ENCODE assay signal across 26 mouse cellular contexts in genomic region chr2:112445511-112445910, GRCm38 (mm10). TPM values are rescaled to one million over a fixed set of nuclear protein-coding genes. Genes with fewer than 3 reads are reported as not detected.
DNase-seq lines count a peak whose midpoint lies in the region; ATAC-seq and TF ChIP-seq lines count a peak whose summit lies in the region.
"Had no signal": no experiment of that assay in that cellular context is flagged by ENCODE, and none has a peak within 500 bp of the region (broad histone marks: within the 10 kb centered on the region; RNA-seq: fewer than 3 reads in every experiment).

No protein-coding gene starts in this region.

- CTCF ChIA-PET in Patski (lab: Charles Lee) = no interaction called here

- no peak overlapping the region for H3K4me3 ChIP-seq in myocyte
- no peak overlapping the region for H3K4me3 ChIP-seq in forebrain, embryonic 14.5 days (ENCODE audit: low read depth, low read length)
- H3K4me3 ChIP-seq: embryonic facial prominence, embryonic 13.5 days; embryonic facial prominence, embryonic 15.5 days; erythroblast, embryonic 14.5 days; forebrain, embryonic 13.5 days had no signal

- peak overlapping the region; percentile 81 for H3K4me2 ChIP-seq in myocyte (ENCODE audit: low read depth)
- H3K4me2 ChIP-seq in forebrain, embryonic 14.5 days (ENCODE audit: low read length) = no peak overlapping the region
- H3K4me2 ChIP-seq: embryonic facial prominence, embryonic 13.5 days; embryonic facial prominence, embryonic 15.5 days; forebrain, embryonic 13.5 days had no signal

- no peaks in the 10 kb centered on the region for H3K79me2 ChIP-seq in myocyte (ENCODE audit: control insufficient read depth, insufficient read depth)

- H3K4me1 ChIP-seq in forebrain, embryonic 14.5 days (ENCODE audit: control insufficient read depth, insufficient read depth, low read length) = no peaks in the 10 kb centered on the region
- H3K4me1 ChIP-seq: embryonic facial prominence, embryonic 13.5 days; embryonic facial prominence, embryonic 15.5 days; forebrain, embryonic 13.5 days had no signal

- H3K27me3 ChIP-seq in Patski (no peaks in the 10 kb centered on the region), myocyte (ENCODE audit: control insufficient read depth, insufficient read depth, insufficient read length) (no peaks in the 10 kb centered on the region)
- no peaks in the 10 kb centered on the region for H3K27me3 ChIP-seq in forebrain, embryonic 14.5 days (replicated peaks; ENCODE audit: control insufficient read depth, insufficient read depth, low read length)
- H3K27me3 ChIP-seq: CH12.LX; embryonic facial prominence, embryonic 13.5 days; embryonic facial prominence, embryonic 15.5 days; forebrain, embryonic 13.5 days had no signal

- no peaks in the 10 kb centered on the region for H3K9me3 ChIP-seq in forebrain, embryonic 14.5 days (replicated peaks; ENCODE audit: control insufficient read depth, low read length)
- H3K9me3 ChIP-seq: embryonic facial prominence, embryonic 13.5 days; embryonic facial prominence, embryonic 15.5 days; forebrain, embryonic 13.5 days; G1E had no signal

- H3K9ac ChIP-seq in forebrain, embryonic 14.5 days (ENCODE audit: low read length) = no peak overlapping the region
- H3K9ac ChIP-seq: embryonic facial prominence, embryonic 13.5 days; embryonic facial prominence, embryonic 15.5 days; forebrain, embryonic 13.5 days had no signal

- no peak for TF ChIP-seq CTCF in Patski (IDR thresholded peaks at IDR 0.05)

- no peak overlapping the region for H3ac ChIP-seq in myocyte (ENCODE audit: control insufficient read depth, insufficient read length)

- in situ Hi-C loops in Patski (cut with MboI; ENCODE audit: low pct_unique_long_range_greater_than_20kb) = loop anchor here (10.0 kb wide), 1 partner anchor 51 kb away; no protein-coding TSS in a partner anchor

- ATAC-seq in Patski = peak; percentile 19
- no peak for ATAC-seq in forebrain, embryonic 14.5 days
- ATAC-seq: CD4-positive, CD25-positive, alpha-beta regulatory T cell, adult 4 months; forebrain, embryonic 13.5 days; forebrain, embryonic 16.5 days had no signal

- DNase-seq in 3T3-L1 (ENCODE audit: low read depth, low spot score) = peak; percentile 79
- DNase-seq in Muller cell, postnatal 12 days (ENCODE audit: inconsistent ontology term) = peak; percentile 99
- peak; percentile 47 for DNase-seq in Patski (ENCODE audit: low read depth, low spot score)
- DNase-seq in forebrain, embryonic 14.5 days (ENCODE audit: low spot score) = no peak
- DNase-seq in cerebellum, adult 11-12 months = no peak
- DNase-seq in ovary, postnatal 10 days (ENCODE audit: low spot score) = no peak
- DNase-seq in kidney, postnatal 14 days = no peak
- DNase-seq: adrenal gland, adult 2 months; adrenal gland, postnatal 10 days; adrenal gland, postnatal 36 days; cerebellum, adult 18-20 months; cerebellum, adult 8-10 months; cerebellum, adult 9-11 months; cerebellum, postnatal 14 days; cerebellum, postnatal 36 days; embryo, embryonic 11 days had no signal

- no peak for TF ChIP-seq POLR2A in myocyte (IDR thresholded peaks at IDR 0.05; ENCODE audit: insufficient read length, low read depth)

- POLR2A ChIA-PET in Patski (lab: Charles Lee) = no interaction called here

- H3K36me3 ChIP-seq in myocyte (ENCODE audit: control insufficient read depth, insufficient read depth) = no peaks in the 10 kb centered on the region
- H3K36me3 ChIP-seq in forebrain, embryonic 14.5 days (ENCODE audit: control insufficient read depth, insufficient read depth, low read length) = no peaks in the 10 kb centered on the region
- H3K36me3 ChIP-seq: embryonic facial prominence, embryonic 13.5 days; embryonic facial prominence, embryonic 15.5 days; G1E had no signal

- H3K27ac ChIP-seq in forebrain, embryonic 14.5 days (ENCODE audit: low read depth, low read length) = no peak overlapping the region
- H3K27ac ChIP-seq: embryonic facial prominence, embryonic 13.5 days; embryonic facial prominence, embryonic 15.5 days; forebrain, embryonic 13.5 days had no signal

TF ChIP-seq in myocyte, 11 proteins besides CTCF, POLR2A, EP300 and RAD21:
- TF ChIP-seq TCF3 (IDR thresholded peaks at IDR 0.05; ENCODE audit: insufficient read length, low read depth) (no peak), CEBPB (IDR thresholded peaks at IDR 0.05; ENCODE audit: insufficient read depth, poor library complexity, severe bottlenecking) (0 out of 2 replicates have a peak, but pooled peaks have one; percentile 29), MYOG (IDR thresholded peaks at IDR 0.05; ENCODE audit: control insufficient read depth in 1 of 3, insufficient read depth in 1 of 3, insufficient read length in 2 of 3, low read depth in 2 of 3) (peak in 1 of 3 experiments; percentile 14)

RNA-seq across cellular contexts. Expression of gene Emc7, which starts 9.3 kb away (rescaled TPM):
- 25.8 TPM for polyA plus RNA-seq in Patski (2021)
- 19.8 TPM for polyA plus RNA-seq in myocyte (2012; fragmentation: generic; extraction: Trizol)
- 15.2 and 15.3 TPM in 2 replicates for polyA plus RNA-seq in forebrain, embryonic 14.5 days (2014; fragmentation: Nextera tagmentation; extraction: Ambion mirVana)

RNA-seq across cellular contexts. Expression of gene Chrm5, which starts 35.1 kb away (rescaled TPM):
- polyA plus RNA-seq in Patski (2021) = not detected
- not detected for polyA plus RNA-seq in myocyte (2012; fragmentation: generic; extraction: Trizol)
- polyA plus RNA-seq in forebrain, embryonic 14.5 days (2014; fragmentation: Nextera tagmentation; extraction: Ambion mirVana) = 0.42 and 0.49 TPM in 2 replicates
- polyA plus RNA-seq: adrenal gland, adult 2 months; CD4-positive, CD25-positive, alpha-beta regulatory T cell, adult 4 months; embryonic facial prominence, embryonic 11.5 days; embryonic facial prominence, embryonic 13.5 days; embryonic facial prominence, embryonic 15.5 days; erythroblast, embryonic 14.5 days; forebrain, embryonic 13.5 days; G1E had no signal

RNA-seq across cellular contexts. Expression of gene Aven, which starts 47.3 kb away (rescaled TPM):
- polyA plus RNA-seq in Patski (2021) (13.3 TPM), myocyte (2012; fragmentation: generic; extraction: Trizol) (11.8 TPM)
- 2.7 and 3.0 TPM in 2 replicates for polyA plus RNA-seq in forebrain, embryonic 14.5 days (2014; fragmentation: Nextera tagmentation; extraction: Ambion mirVana)

Comparison
In these comparisons a context has a peak if more than half of its experiments do, and no peak if none do; other contexts are left out.
1. DNase-seq: peak in 3T3-L1 (single experiment), Muller cell, postnatal 12 days (single experiment) and Patski (single experiment); none in forebrain, embryonic 14.5 days (single experiment), cerebellum, adult 11-12 months (single experiment), ovary, postnatal 10 days (single experiment) and kidney, postnatal 14 days (single experiment).